Mouse (Mus musculus) spleen, postnatal 36 days (tissue): ENCODE measurements around the gene H2-Ab1.
"Not testable (repeated sequence)": the region's sequence is repeated elsewhere in the genome, so short reads cannot be mapped to it uniquely, and the experiment has no call there.

Experiments
- DNase-seq, 2 experiments: peaks; one replicate each; pipeline ENCODE4 v3.0.0; 2022; ENCODE audit warnings: low spot score in 2 of 2, mixed read lengths in 1 of 2

H2-Ab1 gene

DNA sequence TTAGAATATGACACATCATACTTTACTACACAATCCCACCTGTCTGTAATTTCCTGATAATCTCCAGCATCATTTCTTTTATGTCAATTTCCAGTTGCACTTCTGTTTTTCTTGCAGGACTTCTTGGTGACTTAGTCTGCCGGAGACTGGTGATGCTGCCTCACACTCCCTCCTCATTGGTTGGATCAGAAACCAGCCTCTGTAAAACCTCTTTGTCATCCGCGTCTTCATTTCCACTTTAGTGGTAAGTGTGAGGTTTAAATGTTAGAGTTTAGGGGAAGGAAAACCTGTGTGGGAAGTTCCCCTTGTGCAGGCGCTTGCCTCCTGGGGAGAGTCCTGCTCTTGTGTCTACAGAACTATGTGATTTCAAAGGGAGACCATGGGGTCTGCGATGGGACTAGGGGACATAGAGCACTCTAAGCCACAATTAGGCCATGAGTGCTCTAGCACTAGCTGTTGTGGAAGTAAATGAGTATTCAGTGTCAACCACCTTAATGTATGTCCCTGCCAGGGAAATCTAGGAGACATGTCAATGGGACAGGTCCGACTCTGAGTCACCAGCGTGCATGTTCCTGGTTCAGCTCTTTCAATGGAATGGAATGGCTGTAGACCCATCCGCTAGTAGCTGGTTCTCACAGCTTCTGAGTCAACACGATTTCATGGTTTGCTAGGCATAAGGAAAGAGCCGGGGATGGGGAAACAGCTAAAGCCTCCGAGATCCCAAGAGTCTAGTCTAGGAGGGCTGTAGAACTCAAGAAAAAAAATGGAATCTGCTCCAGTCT lies at the start of gene H2-Ab1:
Gene H2-Ab1, plus strand, starts transcription at position 96 of the 782 bp plus-strand sequence.
- DNase-seq: peak; percentile 94

DNA sequence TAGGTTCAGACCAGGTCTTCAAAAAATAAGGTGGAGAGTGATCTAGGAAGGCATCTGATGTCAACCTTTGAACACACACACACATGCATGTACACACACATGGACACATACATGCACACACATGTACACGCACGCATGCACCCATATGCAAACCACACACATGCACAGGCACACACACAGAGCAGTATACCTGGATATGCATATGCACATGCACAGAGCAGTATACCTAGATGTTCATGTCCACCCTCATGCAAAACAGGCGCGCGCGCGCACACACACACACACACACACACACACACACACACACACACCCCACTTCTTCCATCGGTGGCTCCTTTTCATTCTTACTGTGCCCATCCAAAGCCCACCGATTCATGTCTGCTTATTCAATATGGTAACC lies 49.6 kb upstream of the H2-Ab1 start:
- DNase-seq: peak in 1 of 2 experiments; percentile 4

DNA sequence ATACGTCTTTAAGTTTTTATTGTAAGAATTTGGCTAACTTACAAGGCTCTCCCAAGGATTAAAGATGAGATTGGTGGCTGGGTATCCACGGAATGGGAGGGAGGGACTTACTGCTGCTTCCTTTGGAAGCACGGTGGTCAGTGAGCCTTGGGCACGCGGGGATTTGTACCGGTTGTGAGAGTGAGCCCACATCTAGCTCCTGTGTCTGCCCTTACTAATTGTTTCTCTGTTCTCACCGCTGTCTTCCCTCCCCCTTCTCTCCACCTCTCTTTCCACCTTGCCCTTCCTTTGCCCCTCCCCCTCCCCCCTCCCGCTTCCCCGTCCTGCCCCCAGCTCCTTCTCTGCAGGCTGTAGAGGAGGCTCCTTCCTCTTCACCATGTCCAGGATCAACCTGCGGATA lies 49.1 kb upstream of the H2-Ab1 start:
- DNase-seq: no peak

- peak in 1 of 2 experiments; percentile 20 for DNase-seq
Observed at GRCm38 (mm10) chr17:34209680-34210079, 47.8 kb upstream of the H2-Ab1 start.

DNA sequence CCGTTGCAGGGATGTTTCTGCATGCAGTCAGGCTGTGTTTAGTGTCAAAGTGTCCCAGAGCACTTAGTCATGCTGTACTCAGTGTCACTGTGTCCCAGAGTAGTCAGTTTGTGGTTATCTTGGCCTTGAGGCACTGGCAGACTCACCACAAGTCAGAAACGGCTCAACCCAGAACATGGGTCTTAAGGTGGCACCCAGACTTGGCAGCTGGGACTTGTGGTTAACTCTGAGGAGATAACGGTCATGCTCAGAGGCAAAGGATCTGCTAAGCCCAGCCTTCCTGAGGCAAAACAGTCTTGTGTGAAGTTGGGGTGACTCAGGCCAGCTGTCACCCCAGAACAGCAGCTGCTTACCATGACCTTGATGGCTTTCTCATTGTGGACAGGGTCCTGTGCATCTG lies 46.9 kb upstream of the H2-Ab1 start:
- peak; percentile 35 to 48 for DNase-seq

GRCm38 (mm10) chr17:34211746-34212365 lies 45.6 kb upstream of the H2-Ab1 start:
- peak in 1 of 2 experiments; percentile 14 for DNase-seq

DNA sequence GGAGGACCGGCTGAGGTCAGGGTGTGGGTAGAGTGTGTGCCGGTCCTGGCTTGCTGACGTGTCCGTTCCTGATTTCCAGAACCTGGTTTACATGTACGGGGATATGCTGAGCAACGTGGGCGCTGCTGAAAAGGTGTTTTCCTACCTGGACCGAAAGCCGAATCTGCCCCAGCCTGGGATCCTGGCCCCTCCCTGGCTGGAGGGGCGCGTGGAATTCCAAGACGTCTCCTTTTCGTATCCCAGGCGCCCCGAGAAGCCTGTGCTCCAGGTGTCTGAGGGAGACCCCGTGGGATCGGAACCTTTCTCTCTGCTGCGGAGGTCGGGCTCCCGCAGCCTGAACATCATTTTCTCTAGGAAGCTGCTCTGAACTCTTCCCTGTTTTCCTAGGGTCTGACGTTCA lies 43.6 kb upstream of the H2-Ab1 start:
- no peak for DNase-seq

DNA sequence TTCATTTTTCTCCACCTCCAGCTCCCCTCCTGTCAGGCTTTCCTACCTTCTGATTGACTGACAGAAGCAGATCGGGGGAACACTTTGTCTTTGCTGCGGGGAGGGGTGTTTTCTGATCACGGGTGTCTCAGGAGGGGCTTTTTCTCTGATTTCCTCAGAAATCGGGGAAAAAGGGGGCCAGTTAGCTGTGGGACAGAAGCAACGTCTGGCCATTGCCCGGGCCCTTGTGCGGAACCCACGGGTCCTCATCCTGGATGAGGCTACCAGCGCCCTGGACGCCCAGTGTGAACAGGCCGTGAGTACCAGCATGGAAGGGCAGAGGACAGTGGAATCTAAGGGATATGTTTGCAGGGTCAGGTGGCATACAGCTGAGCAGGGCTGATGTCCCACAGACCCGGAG lies 42.3 kb upstream of the H2-Ab1 start:
- peak in 1 of 2 experiments; percentile 0 for DNase-seq

- DNase-seq: peak in 1 of 2 experiments; percentile 0
Observed at GRCm38 (mm10) chr17:34217216-34217928, 40.1 kb upstream of the H2-Ab1 start.

DNA sequence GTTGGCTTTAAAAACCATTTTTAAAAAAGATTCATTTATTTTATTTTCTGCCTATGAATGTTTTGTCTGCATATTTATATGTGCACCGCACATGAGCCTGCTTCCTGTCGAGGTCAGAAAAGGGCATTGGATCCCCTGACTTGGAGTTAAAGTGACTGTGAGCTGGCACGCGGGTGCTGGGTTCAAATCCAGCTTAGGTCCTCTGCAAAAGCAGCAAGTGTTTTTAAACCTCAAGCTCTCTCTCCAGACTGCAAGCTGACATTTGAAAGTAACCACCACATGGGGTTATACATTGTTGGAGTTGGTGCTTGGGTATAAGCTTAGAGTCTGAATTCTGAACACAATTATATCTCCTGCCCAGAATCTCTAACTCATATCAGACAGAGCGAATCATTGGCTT lies 39.5 kb upstream of the H2-Ab1 start:
- DNase-seq: peak in 1 of 2 experiments; percentile 0

- peak in 1 of 2 experiments; percentile 40 for DNase-seq
Observed at GRCm38 (mm10) chr17:34218675-34219074, 38.8 kb upstream of the H2-Ab1 start.

DNA sequence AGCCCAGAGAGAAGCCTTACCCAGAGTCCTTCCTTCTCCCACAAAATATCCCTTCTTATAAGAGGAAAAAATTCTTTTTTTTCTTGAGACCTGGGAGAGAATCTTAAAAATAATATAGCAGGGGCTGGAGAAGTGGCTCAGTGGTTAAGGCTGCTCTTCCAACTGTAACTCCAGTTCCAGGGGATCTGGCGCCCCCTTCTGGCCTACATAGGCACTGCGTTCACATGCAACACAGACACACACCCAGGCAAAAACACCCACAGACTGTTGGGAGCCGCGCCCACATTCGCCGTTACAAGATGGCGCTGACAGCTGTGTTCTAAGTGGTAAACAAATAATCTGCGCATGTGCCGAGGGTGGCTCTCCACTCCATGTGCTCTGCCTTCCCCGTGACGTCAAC lies 38.4 kb upstream of the H2-Ab1 start:
- peak in 1 of 2 experiments; percentile 58 for DNase-seq

- DNase-seq: peak in 1 of 2 experiments; percentile 43
Observed at GRCm38 (mm10) chr17:34219801-34220200, 37.7 kb upstream of the H2-Ab1 start.

DNA sequence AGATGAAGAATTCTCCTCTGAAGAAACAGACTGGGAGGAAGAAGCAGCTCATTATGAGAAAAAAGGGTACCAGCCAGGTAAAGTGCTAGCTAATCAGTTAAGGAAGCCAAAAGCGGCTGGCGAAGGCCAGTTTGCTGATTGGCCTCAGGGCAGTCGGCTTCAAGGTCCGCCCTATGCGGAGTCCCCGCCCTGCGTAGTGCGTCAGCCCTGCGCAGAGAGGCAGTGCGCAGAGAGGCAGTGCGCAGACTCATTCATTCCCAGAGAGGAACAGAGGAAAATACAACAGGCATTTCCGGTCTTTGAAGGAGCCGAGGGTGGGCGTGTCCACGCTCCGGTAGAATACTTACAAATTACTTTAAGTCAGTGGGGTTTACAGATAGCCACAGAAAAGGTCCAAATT lies 37.1 kb upstream of the H2-Ab1 start:
- not testable (repeated sequence) for DNase-seq

DNA sequence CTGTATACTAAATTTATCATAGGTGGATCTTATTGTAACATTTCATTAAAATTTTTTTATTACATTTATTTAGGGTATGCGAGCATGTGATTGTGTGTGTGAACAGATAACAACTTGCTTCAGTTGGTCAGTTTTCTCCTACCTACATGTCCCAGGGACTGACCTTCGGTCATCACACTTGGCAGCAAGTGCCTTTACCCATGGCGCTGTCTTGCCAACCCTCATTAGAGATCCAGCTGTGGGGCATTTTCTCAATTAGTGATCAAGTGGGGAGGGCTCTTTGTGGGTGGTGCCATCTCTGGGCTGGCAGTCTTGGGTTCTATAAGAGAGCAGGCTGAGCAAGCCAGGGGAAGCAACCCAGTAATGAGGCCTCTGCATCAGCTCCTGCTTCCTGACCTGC lies 32.7 kb upstream of the H2-Ab1 start:
- peak in 1 of 2 experiments; percentile 0 for DNase-seq

- DNase-seq: no peak
Observed at GRCm38 (mm10) chr17:34225426-34225825, 32.1 kb upstream of the H2-Ab1 start.

DNA sequence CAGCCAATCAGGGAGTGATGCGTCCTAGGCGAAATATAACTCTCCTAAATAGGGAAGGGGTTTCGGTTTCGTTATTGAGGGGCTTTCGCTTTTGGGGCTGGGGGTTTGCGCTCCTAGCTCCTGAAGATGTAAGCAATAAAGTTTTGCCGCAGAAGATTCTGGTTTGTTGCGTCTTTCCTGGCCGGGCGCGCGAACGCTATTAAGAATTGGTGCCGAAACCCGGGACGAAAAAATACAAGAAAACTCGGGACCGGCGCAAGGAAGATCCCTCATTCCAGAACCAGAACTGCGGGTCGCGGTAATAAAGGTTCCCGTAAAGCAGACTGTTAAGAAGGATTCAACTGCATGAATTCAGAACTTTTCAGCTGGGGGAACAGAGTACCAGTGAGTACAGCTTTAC lies 31.6 kb upstream of the H2-Ab1 start:
- DNase-seq: peak in 1 of 2 experiments; percentile 34

DNA sequence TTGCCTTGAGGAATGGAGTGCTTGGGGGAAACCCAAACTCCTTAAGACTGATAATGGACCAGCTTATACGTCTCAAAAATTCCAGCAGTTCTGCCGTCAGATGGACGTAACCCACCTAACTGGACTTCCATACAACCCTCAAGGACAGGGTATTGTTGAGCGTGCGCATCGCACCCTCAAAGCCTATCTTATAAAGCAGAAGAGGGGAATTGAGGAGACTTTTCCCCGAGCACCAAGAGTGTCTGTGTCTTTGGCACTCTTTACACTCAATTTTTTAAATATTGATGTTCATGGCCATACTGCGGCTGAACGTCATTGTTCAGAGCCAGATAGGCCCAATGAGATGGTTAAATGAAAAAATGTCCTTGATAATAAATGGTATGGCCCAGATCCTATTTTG lies 26.5 kb upstream of the H2-Ab1 start:
- not testable (repeated sequence) for DNase-seq

DNA sequence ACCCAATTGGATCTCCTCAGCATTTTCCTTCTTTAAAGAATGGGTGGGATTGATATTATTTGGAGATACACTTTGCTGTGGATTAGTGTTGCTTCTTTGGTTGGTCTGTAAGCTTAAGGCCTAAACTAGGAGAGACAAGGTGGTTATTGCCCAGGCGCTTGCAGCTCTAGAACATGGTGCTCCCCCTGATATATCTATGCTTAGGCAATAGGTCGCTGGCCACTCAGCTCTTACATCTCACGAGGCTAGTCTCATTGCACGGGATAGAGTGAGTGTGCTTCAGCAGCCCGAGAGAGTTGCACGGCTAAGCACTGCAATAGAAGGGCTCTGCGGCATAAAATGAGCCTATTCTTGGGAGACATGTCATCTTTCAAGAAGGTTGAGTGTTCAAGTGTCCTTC lies 25.5 kb upstream of the H2-Ab1 start:
- not testable (repeated sequence) for DNase-seq

GRCm38 (mm10) chr17:34234926-34235325 lies 22.6 kb upstream of the H2-Ab1 start:
- peak; percentile 90 to 92 for DNase-seq

DNA sequence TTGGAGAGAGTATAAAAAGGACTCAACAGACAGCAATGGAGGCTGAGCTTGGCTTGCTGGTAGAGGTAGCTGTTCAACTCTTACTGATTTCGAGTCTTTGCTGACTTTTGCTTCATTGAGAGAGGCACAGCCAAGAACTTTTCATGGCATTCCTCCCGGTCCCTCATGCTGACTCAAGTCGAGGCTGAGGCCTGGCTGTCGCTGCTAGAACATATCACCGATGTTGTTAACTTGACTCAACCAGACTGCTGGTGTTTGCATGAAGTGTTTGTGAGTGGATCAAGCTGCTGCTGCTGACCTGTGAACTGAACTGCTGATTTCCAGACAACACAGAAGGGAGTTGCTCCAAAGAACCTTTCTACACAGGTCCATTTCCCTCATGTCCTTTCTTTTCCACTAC lies 20.8 kb upstream of the H2-Ab1 start:
- no peak for DNase-seq

DNA sequence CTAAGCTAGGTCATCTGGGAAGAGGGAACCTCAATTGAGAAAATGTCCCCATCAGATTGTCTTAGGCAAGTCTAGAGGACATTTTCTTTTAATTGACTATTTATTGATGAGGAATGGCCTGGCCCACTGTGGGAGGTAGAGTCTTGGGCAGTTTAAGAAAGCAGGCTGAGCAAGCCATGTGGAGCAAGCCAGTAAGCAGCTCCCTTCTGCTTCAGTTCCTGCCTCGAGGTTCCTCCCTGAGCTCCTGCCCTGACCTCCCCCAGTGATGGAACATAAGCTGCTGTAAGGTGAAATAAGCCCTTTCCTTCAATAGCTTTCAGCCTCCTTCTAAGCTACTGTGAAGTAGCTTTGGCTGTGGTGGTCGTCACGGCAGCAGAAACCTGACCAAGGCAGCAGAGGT lies 19.7 kb upstream of the H2-Ab1 start:
- DNase-seq: no peak
